Comparison of ENCODE assay signal across 14 mouse cellular contexts in genomic region chr6:28800976-28801375, GRCm38 (mm10). TPM values are rescaled to one million over a fixed set of nuclear protein-coding genes. Genes with fewer than 3 reads are reported as not detected.
DNase-seq lines count a peak whose midpoint lies in the region; ATAC-seq lines count a peak whose summit lies in the region.
"Had no signal": no experiment of that assay in that cellular context is flagged by ENCODE, and none has a peak within 500 bp of the region (broad histone marks: within the 10 kb centered on the region; RNA-seq: fewer than 3 reads in every experiment).

No protein-coding gene starts in this region.

- peaks cover 4% of the 10 kb centered on the region; the same call in 1 of the 2 replicates for H3K36me3 ChIP-seq in liver, embryonic 11.5 days (ENCODE audit: control insufficient read depth, insufficient read depth, low read length)
- H3K36me3 ChIP-seq in embryonic facial prominence, embryonic 10.5 days (replicated peaks) = peaks cover 23% of the 10 kb centered on the region
- H3K36me3 ChIP-seq: midbrain, embryonic 15.5 days; neural tube, embryonic 13.5 days had no signal

- H3K27ac ChIP-seq in liver, embryonic 11.5 days (ENCODE audit: low read depth, low read length) = no peak overlapping the region
- H3K27ac ChIP-seq in embryonic facial prominence, embryonic 10.5 days (replicated peaks) = no peak overlapping the region
- H3K27ac ChIP-seq: kidney, embryonic 15.5 days; midbrain, embryonic 15.5 days; neural tube, embryonic 13.5 days; stomach, postnatal 0 days had no signal

- H3K9ac ChIP-seq in liver, embryonic 11.5 days (ENCODE audit: low read depth, low read length) = no peak overlapping the region
- H3K9ac ChIP-seq: kidney, embryonic 15.5 days; midbrain, embryonic 15.5 days; neural tube, embryonic 13.5 days had no signal

- H3K4me2 ChIP-seq in liver, embryonic 11.5 days = no peak overlapping the region
- H3K4me2 ChIP-seq: kidney, embryonic 15.5 days; midbrain, embryonic 15.5 days; neural tube, embryonic 13.5 days had no signal

- DNase-seq in layer of hippocampus, adult 11-12 months (ENCODE audit: low spot score) = peak; percentile 68
- DNase-seq in layer of hippocampus, postnatal 25 days (ENCODE audit: extremely low spot score in 1 of 2, low spot score in 1 of 2) = no peak
- DNase-seq in cerebellum, adult 11-12 months = peak; percentile 92
- DNase-seq in cerebellum, postnatal 10 days = peak; percentile 75 to 81
- DNase-seq in left cerebral cortex, postnatal 4 days = peak; percentile 39
- no peak for DNase-seq in liver, embryonic 11.5 days (ENCODE audit: low spot score)
- DNase-seq in embryonic facial prominence, embryonic 10.5 days (ENCODE audit: low spot score) = no peak
- DNase-seq: lung, postnatal 4 days; thymus, postnatal 4 days had no signal

- no peak for ATAC-seq in liver, embryonic 11.5 days (replicated peaks; ENCODE audit: low FRiP score)
- ATAC-seq: CD4-positive, CD25-positive, alpha-beta regulatory T cell, adult 4 months; midbrain, embryonic 15.5 days had no signal

- H3K9me3 ChIP-seq in liver, embryonic 11.5 days (ENCODE audit: control insufficient read depth, low read length) = no peaks in the 10 kb centered on the region
- no peaks in the 10 kb centered on the region for H3K9me3 ChIP-seq in embryonic facial prominence, embryonic 10.5 days
- H3K9me3 ChIP-seq: kidney, embryonic 15.5 days; midbrain, embryonic 15.5 days; neural tube, embryonic 13.5 days had no signal

- intact Hi-C loops in left cerebral cortex, postnatal 4 days (cut with DNase I) = no loop called here

- no peaks in the 10 kb centered on the region for H3K4me1 ChIP-seq in liver, embryonic 11.5 days (replicated peaks; ENCODE audit: control insufficient read depth, insufficient read depth, low read length)
- peaks cover under 1% of the 10 kb centered on the region for H3K4me1 ChIP-seq in embryonic facial prominence, embryonic 10.5 days
- H3K4me1 ChIP-seq: kidney, embryonic 15.5 days had no signal

- WGBS in liver, embryonic 11.5 days = 88% methylated on average over 3 of the region's 3 CpGs
- WGBS in embryonic facial prominence, embryonic 10.5 days = 97% methylated on average over 3 of the region's 3 CpGs

- no peak overlapping the region for H3K4me3 ChIP-seq in liver, embryonic 11.5 days (ENCODE audit: low read depth, low read length)
- no peak overlapping the region for H3K4me3 ChIP-seq in embryonic facial prominence, embryonic 10.5 days
- H3K4me3 ChIP-seq: kidney, embryonic 15.5 days; midbrain, embryonic 15.5 days; neural tube, embryonic 13.5 days had no signal

- H3K27me3 ChIP-seq in liver, embryonic 11.5 days (replicated peaks; ENCODE audit: control insufficient read depth, insufficient read depth, low read length) = no peaks in the 10 kb centered on the region
- no peaks in the 10 kb centered on the region for H3K27me3 ChIP-seq in embryonic facial prominence, embryonic 10.5 days (replicated peaks; ENCODE audit: low read depth, poor library complexity, severe bottlenecking)
- H3K27me3 ChIP-seq: kidney, embryonic 15.5 days; midbrain, embryonic 15.5 days; neural tube, embryonic 13.5 days had no signal

RNA-seq across cellular contexts. Expression of gene Lrrc4, which starts 30.6 kb away (rescaled TPM):
- total RNA-seq in layer of hippocampus, postnatal 25 days (2021) = 10 to 100 TPM; 86.3 to 97.2 TPM
- total RNA-seq in left cerebral cortex, postnatal 4 days (2021) = 10 to 100 TPM; 46.2 to 46.7 TPM
- polyA plus RNA-seq in liver, embryonic 11.5 days (2014; fragmentation: Nextera tagmentation; extraction: Ambion mirVana) = 0.56 and 0.62 TPM in 2 replicates
- polyA plus RNA-seq in embryonic facial prominence, embryonic 10.5 days (2016; fragmentation: Nextera tagmentation; extraction: Ambion mirVana) = 0.79 and 0.98 TPM in 2 replicates

Comparison
In these comparisons a context has a peak if more than half of its experiments do, and no peak if none do; other contexts are left out.
1. DNase-seq: peak in layer of hippocampus, adult 11-12 months (single experiment), cerebellum, adult 11-12 months (single experiment), cerebellum, postnatal 10 days (2 of 2) and left cerebral cortex, postnatal 4 days (single experiment); none in layer of hippocampus, postnatal 25 days (0 of 2), liver, embryonic 11.5 days (single experiment) and embryonic facial prominence, embryonic 10.5 days (single experiment).